Mouse (Mus musculus) liver, embryonic 16.5 days (tissue): ENCODE data around the gene Sarm1. TPM values are rescaled to one million over a fixed set of nuclear protein-coding genes. Genes with fewer than 3 reads are reported as not detected.

ENCODE experiments used
- ATAC-seq: fragments of 200-750 bp; cut with Nextera tagmentation; 2 replicates; pipeline ENCODE4 v1.8.0; 2017; ENCODE audit warnings: low read depth, mild to moderate bottlenecking, moderate number of reproducible peaks, moderate library complexity
- H3K27ac ChIP-seq: fragments of 300-500 bp; sonication (generic); 2 replicates; pipeline ENCODE4 v1.5.1; 2014; ENCODE audit warnings: mild to moderate bottlenecking, low read length
- H3K27me3 ChIP-seq: fragments of 300-500 bp; sonication (generic); 2 replicates; pipeline ENCODE4 v1.6.1; 2014; ENCODE audit warnings: low read depth, low read length, mixed read lengths; ENCODE audit not compliant: control insufficient read depth, insufficient read depth
- H3K36me3 ChIP-seq: fragments of 300-500 bp; sonication (generic); 2 replicates; pipeline ENCODE4 v1.6.1; 2014; ENCODE audit warnings: mild to moderate bottlenecking; ENCODE audit not compliant: control insufficient read depth, insufficient read depth
- H3K4me1 ChIP-seq: fragments of 300-500 bp; sonication (generic); 2 replicates; pipeline ENCODE4 v1.6.1; 2014; ENCODE audit warnings: low read depth, low read length, mixed read lengths; ENCODE audit not compliant: control insufficient read depth
- H3K4me2 ChIP-seq: fragments of 300-500 bp; sonication (generic); 2 replicates; pipeline ENCODE4 v1.6.1; 2014; ENCODE audit warnings: low read depth, low read length, mixed read lengths
- H3K4me3 ChIP-seq: fragments of 300-500 bp; sonication (generic); 2 replicates; pipeline ENCODE4 v1.5.1; 2014; ENCODE audit warnings: low read depth, mild to moderate bottlenecking, low read length
- H3K9ac ChIP-seq: fragments of 300-500 bp; sonication (generic); 2 replicates; pipeline ENCODE4 v1.6.1; 2014; ENCODE audit warnings: low read depth, low read length
- H3K9me3 ChIP-seq: fragments of 300-500 bp; sonication (generic); replicated peaks from 2 replicates; pipeline ENCODE4 v1.6.1; 2016; ENCODE audit warnings: low read length; ENCODE audit not compliant: control insufficient read depth
- WGBS: fragments of 180-500 bp; shearing (Covaris S2); extraction: QIAGEN DNeasy Blood & Tissue Kit; methylation state at CpG from one replicate; pipeline ENCODE4 v1.1.7; 2014; ENCODE audit not compliant: insufficient replicate concordance; 5-methylcytosine and 5-hydroxymethylcytosine counted together
- polyA plus RNA-seq: library from polyadenylated mRNA; unstranded; fragments of >200 nt; fragmentation: Nextera tagmentation; extraction: Ambion mirVana; gene quantifications from 2 replicates; pipeline ENCODE4 v1.2.1, GENCODE M21; 2015

The Sarm1 gene
- polyA plus RNA-seq, 1 experiment from 2014 or later = 0.14 TPM

DNA sequence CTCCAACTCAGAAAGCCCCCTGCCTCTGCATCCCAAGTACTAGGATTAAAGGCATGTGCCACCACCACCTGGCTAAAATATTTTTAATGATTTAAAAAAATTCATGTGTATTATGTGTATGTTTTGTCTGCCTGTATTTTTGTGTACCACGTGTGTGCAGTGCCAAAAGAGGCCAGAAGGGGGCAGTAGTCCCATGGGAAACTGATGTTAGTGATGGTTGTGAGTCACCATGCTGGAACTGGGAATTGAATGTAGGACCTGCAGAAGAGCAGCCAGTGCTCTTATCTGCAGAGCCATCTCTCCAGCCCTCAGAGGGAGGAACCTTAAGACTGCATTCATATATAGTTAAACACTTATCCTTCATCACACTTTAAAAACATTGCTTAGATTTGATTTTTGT lies 35.7 kb downstream of the Sarm1 start:
- peaks cover 24% of the 10 kb centered on the region for H3K4me1 ChIP-seq
- H3K9me3 ChIP-seq = peaks cover 4% of the 10 kb centered on the region; the same call in 1 of the 2 replicates
- H3K27ac ChIP-seq = no peak overlapping the region
- no peak overlapping the region for H3K9ac ChIP-seq
- ATAC-seq = no peak
- no peaks in the 10 kb centered on the region for H3K27me3 ChIP-seq
- H3K4me3 ChIP-seq = no peak overlapping the region
- H3K4me2 ChIP-seq = no peak overlapping the region
- WGBS = 60% methylated on average over 1 of the region's 1 CpGs
- H3K36me3 ChIP-seq = no peaks in the 10 kb centered on the region

DNA sequence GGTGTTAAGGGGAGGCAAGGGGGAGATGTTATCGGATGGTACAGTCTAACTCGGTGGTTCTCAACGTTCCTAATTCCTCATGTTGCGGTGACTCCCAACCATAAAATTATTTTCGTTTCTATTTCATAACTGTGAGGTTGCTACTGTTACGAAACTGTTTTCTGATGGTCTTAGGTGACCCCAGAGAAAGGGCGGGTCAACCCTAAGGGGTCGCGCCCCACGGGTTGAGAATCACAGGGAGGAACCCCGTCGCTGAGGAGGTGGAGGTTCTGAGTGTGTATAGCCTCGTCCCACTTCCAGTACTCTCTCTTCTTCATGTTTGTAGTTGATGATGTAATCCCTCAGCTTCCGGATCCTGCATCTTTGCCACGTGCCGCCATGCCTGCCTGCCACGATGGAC lies 38.8 kb downstream of the Sarm1 start:
- no peak overlapping the region for H3K27ac ChIP-seq
- no peak overlapping the region for H3K9ac ChIP-seq
- no peaks in the 10 kb centered on the region for H3K36me3 ChIP-seq
- H3K9me3 ChIP-seq = peaks cover 4% of the 10 kb centered on the region; the same call in 1 of the 2 replicates
- H3K27me3 ChIP-seq = no peaks in the 10 kb centered on the region; the same call in 1 of the 2 replicates
- WGBS = 62% methylated on average over 17 of the region's 17 CpGs
- H3K4me3 ChIP-seq = no peak overlapping the region
- H3K4me2 ChIP-seq = no peak overlapping the region
- peaks cover 4% of the 10 kb centered on the region for H3K4me1 ChIP-seq
- ATAC-seq = no peak

DNA sequence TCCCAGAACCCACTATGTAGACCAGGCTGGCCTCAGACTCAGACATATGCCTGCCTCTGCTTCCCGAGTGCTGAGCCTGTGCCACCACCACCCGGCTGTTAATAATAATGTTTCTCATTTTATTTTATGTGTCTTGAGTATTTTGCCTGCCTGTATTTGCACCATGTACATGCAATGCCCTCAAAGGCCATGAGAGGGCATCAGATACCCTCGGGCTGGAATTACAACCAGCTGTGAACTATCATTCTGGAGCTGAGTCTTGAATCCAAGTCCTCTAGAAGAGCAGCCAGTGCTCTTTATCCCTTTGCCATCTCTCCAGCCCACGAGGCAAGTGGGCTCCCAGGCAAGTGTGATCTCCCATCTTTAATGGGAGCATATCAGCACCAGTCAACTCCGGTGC lies 42.2 kb downstream of the Sarm1 start:
- H3K36me3 ChIP-seq = no peaks in the 10 kb centered on the region
- no peak overlapping the region for H3K4me3 ChIP-seq
- H3K27me3 ChIP-seq = no peaks in the 10 kb centered on the region; the same call in 1 of the 2 replicates
- H3K9ac ChIP-seq = no peak overlapping the region
- no peak overlapping the region for H3K4me2 ChIP-seq
- no peaks in the 10 kb centered on the region for H3K9me3 ChIP-seq
- H3K4me1 ChIP-seq = no peaks in the 10 kb centered on the region; the same call in 1 of the 2 replicates
- WGBS = 29% methylated on average over 5 of the region's 5 CpGs
- ATAC-seq = no peak
- H3K27ac ChIP-seq = no peak overlapping the region

DNA sequence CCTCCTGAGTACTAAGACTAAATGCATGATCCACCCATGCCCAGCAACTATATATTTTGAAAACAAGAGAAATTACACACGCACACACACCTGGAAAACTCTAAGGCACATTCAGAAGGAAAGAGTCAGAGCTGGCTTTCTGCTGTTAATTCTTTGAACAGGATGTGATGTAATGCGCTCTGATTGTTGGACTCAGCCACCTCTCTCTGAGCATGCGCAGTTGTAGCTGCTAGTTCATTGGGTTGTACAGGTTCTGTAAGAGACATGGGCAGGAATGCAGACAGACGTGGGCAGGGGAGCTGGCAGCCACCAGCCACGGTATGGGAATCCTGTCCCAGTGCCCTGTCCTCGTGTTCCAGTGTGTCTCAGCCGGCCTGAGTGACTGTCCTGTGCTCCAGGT lies 43.3 kb downstream of the Sarm1 start:
- no peaks in the 10 kb centered on the region; the same call in 1 of the 2 replicates for H3K4me1 ChIP-seq
- WGBS = 59% methylated on average over 7 of the region's 7 CpGs
- no peak overlapping the region for H3K4me3 ChIP-seq
- no peaks in the 10 kb centered on the region; the same call in 1 of the 2 replicates for H3K27me3 ChIP-seq
- no peaks in the 10 kb centered on the region for H3K36me3 ChIP-seq
- no peak overlapping the region for H3K27ac ChIP-seq
- no peak for ATAC-seq
- no peaks in the 10 kb centered on the region for H3K9me3 ChIP-seq
- H3K9ac ChIP-seq = no peak overlapping the region
- no peak overlapping the region for H3K4me2 ChIP-seq

DNA sequence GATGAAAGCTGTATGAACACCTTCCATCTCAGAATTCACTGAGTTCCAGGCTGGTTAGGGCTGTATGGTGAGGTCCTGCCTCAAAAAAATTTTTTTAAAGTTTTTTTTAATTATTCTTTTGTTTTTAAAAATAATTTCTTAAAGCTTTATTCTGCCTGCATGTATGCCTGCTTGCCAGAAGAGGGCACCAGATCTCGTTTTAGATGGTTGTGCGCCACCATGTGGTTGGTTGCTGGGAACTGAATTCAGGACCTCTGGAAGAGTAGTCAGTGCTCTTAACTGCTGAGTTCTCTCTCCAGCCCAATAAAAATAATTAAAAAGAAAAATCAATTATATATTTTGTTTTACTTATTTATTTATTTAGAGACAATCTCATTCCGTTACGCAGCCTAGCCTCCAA lies 43.9 kb downstream of the Sarm1 start:
- Histone ChIP-seq H3K27ac (no peak overlapping the region), H3K9ac (no peak overlapping the region), H3K9me3 (no peaks in the 10 kb centered on the region), H3K4me3 (no peak overlapping the region), H3K36me3 (no peaks in the 10 kb centered on the region), H3K4me2 (no peak overlapping the region), H3K4me1 (no peaks in the 10 kb centered on the region; the same call in 1 of the 2 replicates), H3K27me3 (no peaks in the 10 kb centered on the region; the same call in 1 of the 2 replicates)
- ATAC-seq = no peak
- 15% methylated on average over 4 of the region's 4 CpGs for WGBS

DNA sequence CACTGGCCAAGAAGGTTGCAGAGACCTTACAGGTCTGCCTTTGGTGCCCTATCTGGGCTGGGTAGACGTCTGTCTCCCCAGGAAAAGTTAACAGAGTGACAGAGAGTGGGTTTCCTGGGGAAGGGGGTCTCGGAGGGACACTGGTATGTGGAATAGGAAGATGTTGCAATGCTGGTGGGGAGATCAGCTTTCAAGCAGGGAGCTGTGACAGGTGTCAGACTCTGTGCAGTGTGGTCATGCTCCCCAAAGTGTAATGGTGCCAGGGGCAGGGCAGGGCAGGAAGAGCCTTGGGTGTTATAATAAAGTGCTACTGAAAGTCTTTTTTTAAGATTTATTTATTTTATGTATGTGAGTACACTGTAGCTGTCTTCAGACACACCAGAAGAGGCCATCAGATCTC lies 47.2 kb downstream of the Sarm1 start:
- no peak for ATAC-seq
- WGBS = 18% methylated on average over 2 of the region's 2 CpGs
- H3K9me3 ChIP-seq = no peaks in the 10 kb centered on the region
- no peaks in the 10 kb centered on the region for H3K27me3 ChIP-seq
- no peak overlapping the region for H3K27ac ChIP-seq
- no peak overlapping the region for H3K9ac ChIP-seq
- no peaks in the 10 kb centered on the region for H3K36me3 ChIP-seq
- H3K4me1 ChIP-seq = no peaks in the 10 kb centered on the region
- H3K4me2 ChIP-seq = no peak overlapping the region
- H3K4me3 ChIP-seq = no peak overlapping the region

DNA sequence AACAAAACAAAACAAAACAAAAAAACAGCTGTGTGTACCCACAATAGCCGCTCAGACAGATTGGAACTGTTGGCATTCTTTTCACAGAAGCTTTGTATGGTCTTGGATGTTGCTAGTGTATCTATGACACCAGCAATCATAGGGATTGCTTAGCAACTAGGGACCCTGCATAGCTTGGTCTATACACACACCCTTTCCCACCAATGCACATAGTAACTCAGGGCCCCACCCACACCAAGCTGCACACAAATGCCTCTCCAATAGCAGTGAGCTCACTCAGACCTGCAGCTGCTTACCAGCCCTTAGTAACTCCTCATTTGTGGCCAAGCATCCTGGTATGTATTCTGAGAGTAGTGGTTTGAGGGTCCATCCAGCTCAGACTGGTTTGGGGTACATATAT lies 49.3 kb downstream of the Sarm1 start:
- 79% methylated on average over 1 of the region's 1 CpGs for WGBS
- no peak for ATAC-seq
- Histone ChIP-seq H3K4me2 (no peak overlapping the region), H3K9ac (no peak overlapping the region), H3K27ac (no peak overlapping the region), H3K4me1 (no peaks in the 10 kb centered on the region), H3K27me3 (no peaks in the 10 kb centered on the region), H3K4me3 (no peak overlapping the region), H3K9me3 (no peaks in the 10 kb centered on the region), H3K36me3 (no peaks in the 10 kb centered on the region)

DNA sequence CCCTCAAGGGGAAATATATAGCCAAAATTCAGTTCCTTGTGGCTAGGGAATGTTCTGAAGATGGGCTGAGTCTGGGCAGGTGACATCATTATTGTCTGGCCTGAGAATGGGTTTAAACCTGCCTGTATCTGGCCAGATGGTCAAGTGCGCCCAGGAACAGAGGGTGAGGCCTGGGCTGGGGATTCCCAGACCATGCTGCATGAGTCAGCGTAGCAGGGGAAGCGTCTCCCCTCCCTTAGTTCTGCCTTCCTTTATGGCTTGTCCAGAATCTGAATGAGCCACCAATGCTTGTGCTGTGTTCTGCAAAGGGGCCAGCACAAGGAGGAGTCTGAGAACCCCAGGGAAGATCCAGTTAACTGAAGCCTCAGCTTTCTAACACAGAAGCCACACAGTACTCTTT lies 50.4 kb downstream of the Sarm1 start:
- 56% methylated on average over 3 of the region's 3 CpGs for WGBS
- no peak for ATAC-seq
- no peaks in the 10 kb centered on the region for H3K27me3 ChIP-seq

DNA sequence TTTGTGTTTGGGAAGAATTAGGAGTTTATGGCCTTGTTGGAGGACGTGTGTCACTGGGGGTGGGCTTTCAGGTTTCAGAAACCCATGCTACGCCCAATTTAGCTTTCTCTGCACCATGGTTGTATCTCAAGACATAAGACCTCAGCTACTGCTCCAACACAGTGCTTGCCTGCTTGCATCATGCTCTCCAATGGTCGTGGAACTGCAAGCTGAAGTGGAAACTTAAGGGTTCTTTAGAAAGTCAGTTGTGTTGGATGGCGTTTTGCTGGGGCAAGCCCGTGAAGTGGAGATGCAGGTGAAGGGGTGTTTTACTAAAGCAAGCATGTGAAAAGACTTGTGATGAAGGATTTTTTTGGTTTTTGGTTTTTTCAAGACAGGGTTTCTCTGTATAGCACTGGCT lies 54.4 kb downstream of the Sarm1 start:
- no peak overlapping the region for H3K4me2 ChIP-seq
- no peak overlapping the region for H3K9ac ChIP-seq
- H3K27me3 ChIP-seq = no peaks in the 10 kb centered on the region
- WGBS = 57% methylated on average over 5 of the region's 5 CpGs
- H3K9me3 ChIP-seq = no peaks in the 10 kb centered on the region
- H3K27ac ChIP-seq = no peak overlapping the region
- H3K4me3 ChIP-seq = no peak overlapping the region
- no peaks in the 10 kb centered on the region for H3K36me3 ChIP-seq
- no peaks in the 10 kb centered on the region for H3K4me1 ChIP-seq
- ATAC-seq = no peak

More for the DNA sequence above, 50.4 kb downstream of the Sarm1 start:
- Histone ChIP-seq H3K4me1 (no peaks in the 10 kb centered on the region), H3K4me3 (no peak overlapping the region), H3K4me2 (no peak overlapping the region), H3K27ac (no peak overlapping the region), H3K9ac (no peak overlapping the region), H3K36me3 (no peaks in the 10 kb centered on the region), H3K9me3 (no peaks in the 10 kb centered on the region)
